Mouse (Mus musculus): ENCODE results near the gene Soat1. TPM values are rescaled to one million over a fixed set of nuclear protein-coding genes. Genes with fewer than 3 reads are reported as not detected.
"Not testable (repeated sequence)": the region's sequence is repeated elsewhere in the genome, so short reads cannot be mapped to it uniquely, and the experiment has no call there.

The Soat1 gene
- polyA plus RNA-seq, 1 experiment from 2014 or later: 43.9 TPM

GRCm38 (mm10) chr1:156420671-156421297, 53.3 kb downstream of the Soat1 start, which contains the start of gene Axdnd1:
Gene Axdnd1, minus strand, starts transcription at chr1:156421159.
- TF ChIP-seq CTCF (IDR thresholded peaks at IDR 0.05; ENCODE audit: low read depth) (peak; percentile 19; the same call in 1 of the 2 replicates), EP300 (IDR thresholded peaks at IDR 0.05; ENCODE audit: low read depth) (no peak)
- peak; percentile 97 for ATAC-seq
- H3K4me3 ChIP-seq (ENCODE audit: low read depth, low read length): peak within 1 kb of the TSS; percentile 60
- H3K36me3 ChIP-seq (replicated peaks; ENCODE audit: insufficient read depth, low read length): no peaks in the 10 kb centered on the region
- peak within 1 kb of the TSS; percentile 72 for H3K4me2 ChIP-seq (ENCODE audit: low read depth, low read length)
- H3K4me1 ChIP-seq (ENCODE audit: insufficient read depth): peaks cover 4% of the 10 kb centered on the region
- peak; percentile 90 for DNase-seq
- WGBS (ENCODE audit: insufficient replicate concordance): under 1% methylated on average over 44 of the region's 44 CpGs
- H3K27me3 ChIP-seq (ENCODE audit: insufficient read depth, low read length): no peaks in the 10 kb centered on the region
- peak within 1 kb of the TSS; percentile 23; the same call in 1 of the 2 replicates for H3K9ac ChIP-seq (replicated peaks)
- no peaks in the 10 kb centered on the region for H3K9me3 ChIP-seq (ENCODE audit: low read length)
- H3K27ac ChIP-seq (ENCODE audit: low read depth): peak within 1 kb of the TSS; percentile 52; the same call in 1 of the 2 replicates

- Histone ChIP-seq H3K9ac (replicated peaks) (no peak overlapping the region), H3K27me3 (ENCODE audit: insufficient read depth, low read length) (no peaks in the 10 kb centered on the region), H3K4me2 (ENCODE audit: low read depth, low read length) (no peak overlapping the region), H3K27ac (ENCODE audit: low read depth) (no peak overlapping the region), H3K4me1 (ENCODE audit: insufficient read depth) (peaks cover 4% of the 10 kb centered on the region), H3K4me3 (ENCODE audit: low read depth, low read length) (no peak overlapping the region), H3K9me3 (ENCODE audit: low read length) (no peaks in the 10 kb centered on the region), H3K36me3 (replicated peaks; ENCODE audit: insufficient read depth, low read length) (no peaks in the 10 kb centered on the region)
- ATAC-seq (no peak), DNase-seq (no peak)
- TF ChIP-seq EP300 (IDR thresholded peaks at IDR 0.05; ENCODE audit: low read depth) (no peak), CTCF (IDR thresholded peaks at IDR 0.05; ENCODE audit: low read depth) (peak; percentile 66)
- 52% methylated on average over 4 of the region's 4 CpGs for whole genome bisulfite sequencing (ENCODE audit: insufficient replicate concordance)
Observed at GRCm38 (mm10) chr1:156418170-156418569, 56.0 kb downstream of the Soat1 start.

GRCm38 (mm10) chr1:156408521-156408920, 65.6 kb downstream of the Soat1 start:
- TF ChIP-seq EP300 (IDR thresholded peaks at IDR 0.05; ENCODE audit: low read depth) (no peak), CTCF (IDR thresholded peaks at IDR 0.05; ENCODE audit: low read depth) (no peak)
- ATAC-seq: no peak
- Histone ChIP-seq H3K36me3 (replicated peaks; ENCODE audit: insufficient read depth, low read length) (no peaks in the 10 kb centered on the region), H3K9me3 (ENCODE audit: low read length) (no peaks in the 10 kb centered on the region), H3K4me1 (ENCODE audit: insufficient read depth) (no peaks in the 10 kb centered on the region), H3K27ac (ENCODE audit: low read depth) (no peak overlapping the region), H3K9ac (replicated peaks) (no peak overlapping the region), H3K4me2 (ENCODE audit: low read depth, low read length) (no peak overlapping the region), H3K4me3 (ENCODE audit: low read depth, low read length) (no peak overlapping the region), H3K27me3 (ENCODE audit: insufficient read depth, low read length) (no peaks in the 10 kb centered on the region)
- 64% methylated on average over 4 of the region's 4 CpGs for WGBS (ENCODE audit: insufficient replicate concordance)
- no peak for DNase-seq

- no peak for DNase-seq
- Histone ChIP-seq H3K27ac (ENCODE audit: low read depth) (no peak overlapping the region), H3K4me3 (ENCODE audit: low read depth, low read length) (no peak overlapping the region), H3K9ac (replicated peaks) (no peak overlapping the region), H3K36me3 (replicated peaks; ENCODE audit: insufficient read depth, low read length) (no peaks in the 10 kb centered on the region), H3K9me3 (ENCODE audit: low read length) (no peaks in the 10 kb centered on the region), H3K27me3 (ENCODE audit: insufficient read depth, low read length) (no peaks in the 10 kb centered on the region), H3K4me1 (ENCODE audit: insufficient read depth) (no peaks in the 10 kb centered on the region), H3K4me2 (ENCODE audit: low read depth, low read length) (no peak overlapping the region)
- 20% methylated on average over 3 of the region's 3 CpGs for WGBS (ENCODE audit: insufficient replicate concordance)
- TF ChIP-seq CTCF (IDR thresholded peaks at IDR 0.05; ENCODE audit: low read depth) (no peak), EP300 (IDR thresholded peaks at IDR 0.05; ENCODE audit: low read depth) (no peak)
- ATAC-seq: 0 out of 2 replicates have a peak, but pooled peaks have one; percentile 19
Observed at GRCm38 (mm10) chr1:156408004-156408403, 66.1 kb downstream of the Soat1 start.

GRCm38 (mm10) chr1:156403251-156403650, 70.9 kb downstream of the Soat1 start:
- H3K27me3 ChIP-seq (ENCODE audit: insufficient read depth, low read length): no peaks in the 10 kb centered on the region
- WGBS (ENCODE audit: insufficient replicate concordance): 76% methylated on average over 10 of the region's 10 CpGs
- DNase-seq (no peak), ATAC-seq (no peak)
- H3K4me3 ChIP-seq (ENCODE audit: low read depth, low read length): no peak overlapping the region
- TF ChIP-seq EP300 (IDR thresholded peaks at IDR 0.05; ENCODE audit: low read depth) (no peak), CTCF (IDR thresholded peaks at IDR 0.05; ENCODE audit: low read depth) (no peak)
- no peaks in the 10 kb centered on the region for H3K9me3 ChIP-seq (ENCODE audit: low read length)
- H3K4me2 ChIP-seq (ENCODE audit: low read depth, low read length): no peak overlapping the region
- H3K27ac ChIP-seq (ENCODE audit: low read depth): no peak overlapping the region
- no peaks in the 10 kb centered on the region for H3K4me1 ChIP-seq (ENCODE audit: insufficient read depth)
- H3K9ac ChIP-seq (replicated peaks): no peak overlapping the region
- no peaks in the 10 kb centered on the region for H3K36me3 ChIP-seq (replicated peaks; ENCODE audit: insufficient read depth, low read length)

- Histone ChIP-seq H3K4me3 (ENCODE audit: low read depth, low read length) (no peak overlapping the region), H3K9ac (replicated peaks) (no peak overlapping the region), H3K9me3 (ENCODE audit: low read length) (no peaks in the 10 kb centered on the region), H3K4me2 (ENCODE audit: low read depth, low read length) (no peak overlapping the region), H3K27ac (ENCODE audit: low read depth) (no peak overlapping the region), H3K36me3 (replicated peaks; ENCODE audit: insufficient read depth, low read length) (no peaks in the 10 kb centered on the region), H3K4me1 (ENCODE audit: insufficient read depth) (no peaks in the 10 kb centered on the region), H3K27me3 (ENCODE audit: insufficient read depth, low read length) (no peaks in the 10 kb centered on the region)
- TF ChIP-seq CTCF (IDR thresholded peaks at IDR 0.05; ENCODE audit: low read depth) (no peak), EP300 (IDR thresholded peaks at IDR 0.05; ENCODE audit: low read depth) (no peak)
- DNase-seq (no peak), ATAC-seq (no peak)
- WGBS (ENCODE audit: insufficient replicate concordance): 54% methylated on average over 2 of the region's 2 CpGs
Observed at GRCm38 (mm10) chr1:156402491-156402890, 71.6 kb downstream of the Soat1 start.

GRCm38 (mm10) chr1:156400159-156400558, 74.0 kb downstream of the Soat1 start:
- H3K4me2 ChIP-seq (ENCODE audit: low read depth, low read length); H3K4me3 ChIP-seq (ENCODE audit: low read depth, low read length); H3K4me1 ChIP-seq (ENCODE audit: insufficient read depth); H3K9ac ChIP-seq (replicated peaks); H3K27me3 ChIP-seq (ENCODE audit: insufficient read depth, low read length); H3K27ac ChIP-seq (ENCODE audit: low read depth); H3K9me3 ChIP-seq (ENCODE audit: low read length); DNase-seq; H3K36me3 ChIP-seq (replicated peaks; ENCODE audit: insufficient read depth, low read length); ATAC-seq: not testable (repeated sequence)
- 70% methylated on average over 3 of the region's 3 CpGs for WGBS (ENCODE audit: insufficient replicate concordance)

Data from liver, postnatal 0 days (tissue).